Mouse (Mus musculus) naive thymus-derived CD4-positive, alpha-beta T cell, adult 2 months (primary cell): ENCODE measurements around the gene Nlrp4c.
"Not testable (repeated sequence)": the region's sequence is repeated elsewhere in the genome, so short reads cannot be mapped to it uniquely, and the experiment has no call there.

Experiments used
- DNase-seq: peaks from one replicate; pipeline ENCODE4 v3.0.0-alpha.2; 2011; ENCODE audit warnings: low read depth

The Nlrp4c gene

GRCm38 (mm10) chr7:6044861-6045260 is at the start of gene Nlrp4c:
Gene Nlrp4c, plus strand, starts transcription at chr7:6045161.
- DNase-seq: no peak

- no peak for DNase-seq
Observed at GRCm38 (mm10) chr7:6010910-6011309, 34.1 kb upstream of the Nlrp4c start, which contains the start of gene Vmn1r65. Gene Vmn1r65, minus strand, starts transcription at chr7:6011010.

GRCm38 (mm10) chr7:6119501-6119900 is 74.5 kb downstream of the Nlrp4c start:
- DNase-seq: no peak

GRCm38 (mm10) chr7:6120104-6120503 is 75.1 kb downstream of the Nlrp4c start:
- not testable (repeated sequence) for DNase-seq

GRCm38 (mm10) chr7:6121128-6121527 is 76.2 kb downstream of the Nlrp4c start:
- DNase-seq: not testable (repeated sequence)

GRCm38 (mm10) chr7:6126690-6127448 is 81.9 kb downstream of the Nlrp4c start:
- peak; percentile 91 for DNase-seq

- no peak for DNase-seq
Observed at GRCm38 (mm10) chr7:6130346-6130745, 85.4 kb downstream of the Nlrp4c start.

- DNase-seq: no peak
Observed at GRCm38 (mm10) chr7:6132646-6133045, 87.7 kb downstream of the Nlrp4c start.

GRCm38 (mm10) chr7:6136497-6136896 is 91.5 kb downstream of the Nlrp4c start:
- DNase-seq: no peak

GRCm38 (mm10) chr7:6139295-6139694 is 94.3 kb downstream of the Nlrp4c start:
- DNase-seq: no peak

GRCm38 (mm10) chr7:6143991-6144531 is 99.1 kb downstream of the Nlrp4c start:
- DNase-seq: no peak

GRCm38 (mm10) chr7:6145423-6146188 is 100.6 kb downstream of the Nlrp4c start:
- DNase-seq: no peak

- no peak for DNase-seq
Observed at GRCm38 (mm10) chr7:6146194-6146981, 101.4 kb downstream of the Nlrp4c start.

- DNase-seq: no peak
Observed at GRCm38 (mm10) chr7:6146982-6147325, 102.0 kb downstream of the Nlrp4c start.

- DNase-seq: no peak
Observed at GRCm38 (mm10) chr7:6147688-6148087, 102.7 kb downstream of the Nlrp4c start.

- DNase-seq: no peak
Observed at GRCm38 (mm10) chr7:6151266-6151665, 106.3 kb downstream of the Nlrp4c start.

- no peak for DNase-seq
Observed at GRCm38 (mm10) chr7:6152036-6152435, 107.1 kb downstream of the Nlrp4c start.

GRCm38 (mm10) chr7:6153131-6153530 is 108.2 kb downstream of the Nlrp4c start:
- DNase-seq: no peak

GRCm38 (mm10) chr7:6154164-6154563 is 109.2 kb downstream of the Nlrp4c start:
- DNase-seq: no peak
